ENCODE assay signal across 7 mouse cellular contexts in the genomic region with DNA sequence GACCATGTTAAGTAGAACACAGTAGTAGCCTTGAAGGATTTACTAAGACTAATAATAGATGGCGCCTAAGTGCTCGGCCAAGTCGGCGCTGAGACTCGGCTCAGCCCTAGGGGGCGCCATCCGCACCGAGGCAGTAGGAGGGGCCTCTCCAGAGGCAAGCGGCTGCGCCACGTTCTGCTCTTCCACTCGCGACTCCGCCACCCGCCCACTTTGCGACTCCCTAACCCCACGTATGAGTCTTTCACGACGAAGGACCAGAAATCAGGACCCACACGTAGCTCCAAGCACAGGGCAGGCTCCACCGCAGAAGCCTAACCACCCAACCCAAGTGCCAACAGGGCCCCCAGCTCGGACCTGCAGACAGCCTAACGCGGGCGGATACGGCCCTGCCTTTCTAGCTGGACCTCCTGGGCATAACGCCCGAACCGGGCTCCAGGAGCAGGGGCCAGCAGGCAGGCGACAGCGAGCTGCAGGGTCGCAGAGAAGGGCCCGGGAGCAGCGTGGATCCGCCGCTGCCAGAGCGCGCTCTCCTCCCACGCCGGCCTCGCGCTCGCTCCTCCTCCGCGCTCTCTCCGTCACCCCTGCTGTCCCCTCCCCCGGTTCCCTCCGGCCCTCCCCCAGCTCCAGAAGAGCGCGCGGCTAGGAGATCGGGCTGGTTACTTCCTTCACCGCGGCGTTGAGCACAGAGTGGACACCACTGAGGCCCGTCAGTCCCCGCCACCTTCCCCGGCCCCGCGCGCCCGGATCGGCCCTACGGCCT. TPM values are rescaled to one million over a fixed set of nuclear protein-coding genes. Genes with fewer than 3 reads are reported as not detected.
DNase-seq lines count a peak whose midpoint lies in the region; ATAC-seq lines count a peak whose summit lies in the region.

A gene (plus strand): TSS at position 274 of the 760 bp plus-strand sequence.

- H3K4me3 ChIP-seq in intestine, embryonic 16.5 days (ENCODE audit: low read length) = peak within 1 kb of the TSS; percentile 95
- peak within 1 kb of the TSS; percentile 77 for H3K4me3 ChIP-seq in midbrain, embryonic 11.5 days (ENCODE audit: low read depth, low read length)

- under 1% methylated on average over 64 of the region's 64 CpGs for WGBS in intestine, embryonic 16.5 days
- WGBS in midbrain, embryonic 11.5 days = under 1% methylated on average over 55 of the region's 64 CpGs

- ATAC-seq in intestine, embryonic 16.5 days = peak; percentile 89
- peak; percentile 94 for ATAC-seq in midbrain, embryonic 11.5 days (ENCODE audit: low FRiP score)

- H3K9me3 ChIP-seq in intestine, embryonic 16.5 days (ENCODE audit: control insufficient read depth, low read length) = no peaks in the 10 kb centered on the region
- no peaks in the 10 kb centered on the region for H3K9me3 ChIP-seq in midbrain, embryonic 11.5 days (ENCODE audit: control insufficient read depth, low read length)

- H3K4me2 ChIP-seq in intestine, embryonic 16.5 days (ENCODE audit: low read depth, low read length) = peak within 1 kb of the TSS; percentile 77
- H3K4me2 ChIP-seq in midbrain, embryonic 11.5 days = peak within 1 kb of the TSS; percentile 94

- H3K27me3 ChIP-seq in intestine, embryonic 16.5 days (replicated peaks; ENCODE audit: control insufficient read depth, insufficient read depth, low read length) = no peaks in the 10 kb centered on the region
- H3K27me3 ChIP-seq in midbrain, embryonic 11.5 days (ENCODE audit: control insufficient read depth, insufficient read depth, low read length) = no peaks in the 10 kb centered on the region

- peak; percentile 95 for DNase-seq in adrenal gland, adult 2 months
- peak; percentile 78 for DNase-seq in embryo, embryonic 11.5 days (ENCODE audit: low read depth, low spot score)
- peak; percentile 86 to 92 for DNase-seq in gastrocnemius, postnatal 4 days (ENCODE audit: low spot score in 2 of 2)
- DNase-seq in left cerebral cortex, postnatal 36 days (ENCODE audit: low spot score in 2 of 2) = peak; percentile 86 to 89
- DNase-seq in midbrain, embryonic 11.5 days (ENCODE audit: low spot score, missing footprints) = peak; percentile 98
- peak; percentile 92 for DNase-seq in skeletal muscle tissue, adult 2 months (ENCODE audit: low read depth, low spot score)

- intact Hi-C loops in left cerebral cortex, postnatal 36 days (cut with DNase I) = loop anchor here (2.0 to 5.0 kb wide), 5 partner anchors 59 to 243 kb away; no protein-coding TSS in a partner anchor

- peaks cover 22% of the 10 kb centered on the region for H3K4me1 ChIP-seq in intestine, embryonic 16.5 days (ENCODE audit: control insufficient read depth, insufficient read depth, low read length)
- H3K4me1 ChIP-seq in midbrain, embryonic 11.5 days (ENCODE audit: control insufficient read depth, insufficient read depth, low read length) = no peaks in the 10 kb centered on the region

- H3K9ac ChIP-seq in intestine, embryonic 16.5 days (ENCODE audit: low read depth, low read length) = peak within 1 kb of the TSS; percentile 99
- peak within 1 kb of the TSS; percentile 91 for H3K9ac ChIP-seq in midbrain, embryonic 11.5 days (ENCODE audit: low read length)

- H3K27ac ChIP-seq in intestine, embryonic 16.5 days (ENCODE audit: low read length) = peak within 1 kb of the TSS; percentile 98
- H3K27ac ChIP-seq in midbrain, embryonic 11.5 days (ENCODE audit: low read depth, low read length) = peak within 1 kb of the TSS; percentile 57; the same call in 1 of the 2 replicates

- H3K36me3 ChIP-seq in intestine, embryonic 16.5 days (ENCODE audit: control insufficient read depth, insufficient read depth, low read length) = no peaks in the 10 kb centered on the region
- no peaks in the 10 kb centered on the region for H3K36me3 ChIP-seq in midbrain, embryonic 11.5 days (ENCODE audit: control insufficient read depth, insufficient read depth, low read length)

RNA-seq across cellular contexts. Expression of the gene that starts here (rescaled TPM):
- 10 to 100 TPM; 40.1 to 47.7 TPM for total RNA-seq in adrenal gland, adult 2 months (2021)
- 97.9 and 122 TPM in 2 replicates for polyA plus RNA-seq in adrenal gland, adult 2 months (2012; rRNA removed)
- 10 to 100 TPM; 72.6 to 74.5 TPM for total RNA-seq in gastrocnemius, postnatal 4 days (2021)
- polyA plus RNA-seq in intestine, embryonic 16.5 days (2015; fragmentation: Nextera tagmentation; extraction: Ambion mirVana) = 58.6 and 59.8 TPM in 2 replicates
- 10 to 100 TPM; 68.0 to 79.8 TPM for total RNA-seq in left cerebral cortex, postnatal 36 days (2021)
- polyA plus RNA-seq in midbrain, embryonic 11.5 days (2014; fragmentation: Nextera tagmentation; extraction: Ambion mirVana) = 13.7 and 16.6 TPM in 2 replicates

Comparison
In these comparisons a context has a peak if more than half of its experiments do, and no peak if none do; other contexts are left out.
1. Peak in every context shown above with its lines: DNase-seq, ATAC-seq, H3K4me3 ChIP-seq and H3K27ac ChIP-seq.